Mouse (Mus musculus): ENCODE results near the gene Pfdn5.

The Pfdn5 gene

DNA sequence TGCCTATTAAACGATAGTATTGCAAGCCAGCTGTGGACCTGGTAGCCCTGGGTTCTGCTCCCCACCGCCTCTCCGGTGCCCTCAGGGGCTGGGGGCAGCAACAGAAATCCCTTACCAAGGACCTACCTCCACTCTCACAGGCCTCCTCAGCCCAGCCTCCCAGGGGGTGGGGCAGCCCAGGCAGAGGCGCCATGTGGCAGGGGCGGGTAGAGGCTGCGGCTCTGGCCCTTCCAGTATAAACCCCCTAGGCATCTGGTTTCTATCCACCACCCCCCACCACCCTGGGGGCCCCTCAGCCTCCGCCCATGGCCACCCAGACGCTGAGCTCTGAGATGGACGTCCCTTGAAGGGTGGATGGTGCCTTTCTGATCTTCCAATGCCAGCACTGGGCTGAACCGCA, 44.8 kb downstream of the Pfdn5 start:
- in situ Hi-C loops (cut with MboI, MseI): loop anchor here in 1 of 2 experiments (5.0 to 10.0 kb wide), 2 partner anchors 33 to 386 kb away; no protein-coding TSS in a partner anchor

DNA sequence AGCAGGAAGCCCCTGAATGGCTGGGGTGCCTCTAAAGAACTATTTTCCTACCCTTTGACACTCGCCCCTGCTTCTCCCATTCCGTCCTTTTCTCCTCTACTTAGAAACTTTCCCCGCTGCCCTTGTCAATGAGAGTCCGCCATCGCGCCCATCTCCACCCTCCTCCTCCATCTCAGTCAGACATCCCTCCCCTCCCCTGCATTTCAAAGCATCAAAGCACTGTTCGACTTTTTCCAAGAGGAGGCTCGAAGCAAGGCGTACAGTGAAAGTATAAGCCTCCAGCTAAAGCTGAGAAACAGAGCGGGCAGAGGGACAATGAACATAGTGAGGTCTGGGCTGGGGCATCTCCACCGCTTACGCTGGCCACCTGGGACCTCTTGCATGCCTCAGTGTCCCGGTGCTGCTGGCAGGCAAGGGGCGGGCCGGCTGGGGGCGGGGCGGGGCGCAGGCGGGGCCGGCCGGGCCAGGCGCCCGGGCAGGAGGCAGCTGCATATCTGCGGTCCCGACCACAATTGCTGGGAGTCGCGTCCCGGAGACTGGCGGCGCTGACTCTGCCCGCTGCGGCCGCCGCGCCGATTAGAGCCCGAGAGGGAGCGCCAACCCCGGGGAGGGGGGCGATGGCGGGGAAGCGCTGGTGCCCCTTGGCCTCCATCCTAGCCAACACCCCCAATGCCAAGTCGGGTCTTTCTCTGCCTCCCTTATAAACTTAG, 50.7 kb downstream of the Pfdn5 start:
- in situ Hi-C loops (cut with MboI, MseI): loop anchor here (5.0 to 10.0 kb wide), 2 partner anchors 66 to 392 kb away; no protein-coding TSS in a partner anchor

DNA sequence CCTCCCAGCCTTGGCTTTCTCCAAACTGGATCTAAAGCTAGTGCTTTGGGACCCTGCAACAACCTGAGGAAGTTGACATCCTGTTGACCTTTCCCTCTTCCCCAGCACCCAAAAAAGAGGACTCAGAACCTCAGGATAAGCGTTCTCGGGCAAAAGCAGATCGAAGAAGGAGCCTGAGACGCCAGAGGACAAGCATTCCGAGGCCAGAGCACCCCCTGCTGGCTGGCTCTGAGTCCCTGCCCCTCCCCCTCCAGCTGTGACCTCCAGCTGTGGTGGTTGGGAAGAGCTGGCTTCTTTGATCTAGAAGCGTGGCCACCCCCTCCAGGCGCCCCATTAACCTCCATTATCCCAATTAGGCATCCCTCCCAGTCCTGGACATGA, 51.2 kb downstream of the Pfdn5 start:
- in situ Hi-C loops (cut with MboI, MseI): loop anchor here (5.0 to 10.0 kb wide), 2 partner anchors 65 to 392 kb away; no protein-coding TSS in a partner anchor

DNA sequence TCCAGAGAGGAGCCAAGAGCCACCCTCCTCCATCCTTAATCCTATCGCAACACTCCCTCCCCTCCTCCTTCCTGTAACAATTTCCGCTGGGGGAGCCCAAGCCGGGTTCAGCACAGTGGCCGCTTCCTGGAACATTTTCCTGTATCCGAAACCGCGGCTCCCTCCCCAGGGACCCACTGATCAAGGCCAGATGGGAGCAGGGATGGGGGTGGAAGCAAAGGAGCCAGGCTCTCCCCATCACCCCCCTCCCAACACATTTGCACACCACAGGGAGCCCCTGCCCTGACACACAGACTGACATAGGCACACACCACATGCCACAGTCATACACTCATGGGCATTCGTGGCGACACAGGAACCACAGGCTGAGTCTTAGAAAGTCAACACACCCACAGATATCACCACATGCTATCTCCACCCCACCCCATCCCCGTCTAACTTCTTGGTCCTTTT, 51.9 kb downstream of the Pfdn5 start:
- in situ Hi-C loops (cut with MboI, MseI): loop anchor here (5.0 to 10.0 kb wide), 2 partner anchors 64 to 393 kb away; no protein-coding TSS in a partner anchor
